Mouse (Mus musculus) limb, embryonic 12.5 days (tissue): ENCODE measurements around the gene Plrg1. TPM values are rescaled to one million over a fixed set of nuclear protein-coding genes. Genes with fewer than 3 reads are reported as not detected.

Experiments used
- ATAC-seq: fragments of 200-750 bp; cut with Nextera tagmentation; 2 replicates; pipeline ENCODE4 v1.8.0; 2017; ENCODE audit warnings: low read depth, moderate TSS enrichment; ENCODE audit not compliant: insufficient number of reproducible peaks, insufficient read depth, low FRiP score, low TSS enrichment
- H3K27ac ChIP-seq: fragments of 300-500 bp; sonication (generic); 2 replicates; pipeline ENCODE4 v1.5.1; 2016; ENCODE audit warnings: mild to moderate bottlenecking, moderate library complexity
- H3K27me3 ChIP-seq: fragments of 300-500 bp; sonication (generic); 2 replicates; pipeline ENCODE4 v1.6.1; 2016; ENCODE audit warnings: mild to moderate bottlenecking, moderate library complexity
- H3K36me3 ChIP-seq: fragments of 300-500 bp; sonication (generic); 2 replicates; pipeline ENCODE4 v1.6.1; 2016; ENCODE audit warnings: mild to moderate bottlenecking, moderate library complexity
- H3K4me1 ChIP-seq: fragments of 300-500 bp; sonication (generic); replicated peaks from 2 replicates; pipeline ENCODE4 v1.6.1; 2016
- H3K4me2 ChIP-seq: fragments of 300-500 bp; sonication (generic); 2 replicates; pipeline ENCODE4 v1.6.1; 2016; ENCODE audit warnings: mild to moderate bottlenecking, moderate library complexity
- H3K4me3 ChIP-seq: fragments of 300-500 bp; sonication (generic); replicated peaks from 2 replicates; pipeline ENCODE4 v1.5.1; 2016; ENCODE audit warnings: mild to moderate bottlenecking
- H3K9ac ChIP-seq: fragments of 300-500 bp; sonication (generic); replicated peaks from 2 replicates; pipeline ENCODE4 v1.6.1; 2016; ENCODE audit warnings: mild to moderate bottlenecking, moderate library complexity
- H3K9me3 ChIP-seq: fragments of 300-500 bp; sonication (generic); 2 replicates; pipeline ENCODE4 v1.6.1; 2016; ENCODE audit warnings: mild to moderate bottlenecking, moderate library complexity
- WGBS: fragments of 180-500 bp; shearing (Covaris S2); methylation state at CpG from one replicate; pipeline ENCODE4 v1.1.7; 2016; 5-methylcytosine and 5-hydroxymethylcytosine counted together
- polyA plus RNA-seq: library from polyadenylated mRNA; unstranded; fragments of >200 nt; fragmentation: Nextera tagmentation; extraction: Ambion mirVana; gene quantifications from 2 replicates; pipeline ENCODE4 v1.2.1, GENCODE M21; 2016

Gene Plrg1
- polyA plus RNA-seq, 1 experiment from 2014 or later, result 123 TPM

DNA sequence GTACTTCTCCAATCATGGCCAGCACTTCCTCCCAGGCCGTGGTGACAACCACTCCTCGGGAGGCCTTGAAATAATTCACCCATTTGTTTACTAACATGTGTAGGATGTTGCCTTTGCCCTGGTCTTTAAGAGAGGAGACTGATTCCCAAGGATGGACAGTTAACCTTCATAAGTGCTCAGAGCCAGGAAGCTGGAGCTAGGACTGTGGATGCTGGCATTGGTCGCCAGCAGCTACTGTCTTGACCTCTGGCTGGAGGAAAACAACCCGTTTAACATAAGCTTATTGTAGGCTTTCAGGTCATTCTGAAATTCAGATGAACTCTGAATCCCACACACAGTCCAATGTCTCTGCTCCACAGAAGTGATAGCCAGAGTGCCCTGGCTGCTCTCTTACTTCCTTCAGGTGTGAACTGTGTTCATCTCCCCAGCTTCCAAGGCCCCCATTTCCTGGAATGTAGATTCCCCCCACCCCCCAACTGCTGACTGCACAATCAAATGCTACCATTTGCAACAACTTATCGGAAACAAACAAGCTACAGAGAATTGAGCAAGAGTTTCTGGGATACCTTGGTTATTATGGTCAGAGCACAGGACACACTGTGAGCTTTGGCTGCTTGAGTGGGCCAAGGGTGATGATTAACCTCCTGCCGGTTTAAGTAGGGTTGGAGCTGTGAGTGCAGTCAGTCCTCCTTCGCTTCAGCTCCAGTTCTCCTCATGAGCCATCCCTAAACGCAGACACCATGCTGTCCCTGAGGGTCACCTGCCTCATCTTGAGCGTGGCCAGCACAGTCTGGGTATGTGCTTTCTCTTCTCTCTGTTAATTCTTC is 29.6 kb upstream of the Plrg1 start, which contains the start of gene Fga:
Gene Fga (plus strand): TSS at position 602 of the 827 bp plus-strand sequence.
- ATAC-seq, result no peak
- Histone ChIP-seq H3K36me3 (no peaks in the 10 kb centered on the region), H3K27ac (no peak within 1 kb of the TSS), H3K9me3 (no peaks in the 10 kb centered on the region), H3K9ac (no peak within 1 kb of the TSS), H3K4me1 (no peaks in the 10 kb centered on the region), H3K27me3 (no peaks in the 10 kb centered on the region), H3K4me3 (no peak within 1 kb of the TSS), H3K4me2 (no peak within 1 kb of the TSS)
- 81% methylated on average over 9 of the region's 9 CpGs for WGBS

DNA sequence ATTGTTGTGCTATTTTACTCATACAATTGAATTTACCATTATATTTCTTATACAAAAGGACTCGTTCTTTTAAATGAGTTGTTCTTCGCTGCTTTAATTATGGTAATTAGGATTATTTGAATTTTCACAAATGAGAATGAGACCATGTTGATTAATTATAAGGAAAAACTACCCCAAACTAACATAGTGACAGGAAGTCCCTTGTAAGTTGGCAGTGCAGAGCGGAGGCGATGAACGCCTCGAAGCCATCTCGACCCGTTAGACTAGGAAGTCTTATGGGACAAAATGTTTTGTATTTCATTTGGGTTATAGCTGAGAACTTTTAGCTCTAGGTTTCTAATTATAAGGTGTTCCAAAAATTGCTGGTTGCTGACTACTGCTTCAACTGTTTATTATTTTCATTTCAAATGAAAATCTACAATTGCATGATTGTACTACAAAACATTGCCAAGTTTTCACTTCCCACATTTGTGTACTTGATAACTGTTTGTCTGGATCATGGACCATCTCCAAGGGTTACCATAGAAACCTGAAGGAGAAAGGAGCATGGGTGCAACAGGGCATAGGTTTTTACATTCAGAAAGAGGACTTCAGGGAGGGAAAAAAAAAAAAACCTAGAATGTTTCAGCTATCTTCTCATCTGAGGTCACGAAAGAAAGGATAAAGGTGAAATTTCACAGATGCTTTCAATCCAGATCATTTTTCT is 27.6 kb upstream of the Plrg1 start:
- WGBS, result 90% methylated on average over 9 of the region's 9 CpGs
- no peak for ATAC-seq
- H3K4me2 ChIP-seq, result no peak overlapping the region
- no peaks in the 10 kb centered on the region for H3K9me3 ChIP-seq
- H3K4me1 ChIP-seq, result no peaks in the 10 kb centered on the region
- no peak overlapping the region for H3K9ac ChIP-seq
- no peaks in the 10 kb centered on the region for H3K27me3 ChIP-seq
- H3K36me3 ChIP-seq, result no peaks in the 10 kb centered on the region
- H3K27ac ChIP-seq, result no peak overlapping the region
- no peak overlapping the region for H3K4me3 ChIP-seq

DNA sequence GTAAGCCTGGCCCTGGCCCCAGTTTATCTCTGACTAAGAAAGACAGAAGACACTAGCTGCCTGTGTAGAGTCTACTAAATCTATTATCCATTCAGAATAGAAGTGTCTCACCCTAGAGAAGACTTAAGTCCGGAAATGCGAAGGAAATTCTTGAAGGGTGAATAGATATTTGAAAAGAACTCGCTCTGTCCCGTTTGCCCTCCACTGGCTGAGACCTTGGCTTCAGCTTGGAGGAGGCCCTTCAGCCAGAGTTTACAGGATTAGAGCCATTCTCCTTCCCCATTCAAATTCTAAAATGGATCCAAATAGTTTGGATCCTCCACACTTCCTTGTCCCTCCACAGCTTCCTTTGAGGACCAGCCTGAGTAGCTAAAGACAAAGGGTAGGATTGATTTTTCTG is 25.0 kb upstream of the Plrg1 start:
- Histone ChIP-seq H3K4me2 (no peak overlapping the region), H3K27ac (no peak overlapping the region), H3K27me3 (no peaks in the 10 kb centered on the region), H3K4me1 (no peaks in the 10 kb centered on the region), H3K4me3 (no peak overlapping the region), H3K9ac (no peak overlapping the region), H3K36me3 (no peaks in the 10 kb centered on the region), H3K9me3 (no peaks in the 10 kb centered on the region)
- WGBS, result 94% methylated on average over 4 of the region's 4 CpGs
- no peak for ATAC-seq

DNA sequence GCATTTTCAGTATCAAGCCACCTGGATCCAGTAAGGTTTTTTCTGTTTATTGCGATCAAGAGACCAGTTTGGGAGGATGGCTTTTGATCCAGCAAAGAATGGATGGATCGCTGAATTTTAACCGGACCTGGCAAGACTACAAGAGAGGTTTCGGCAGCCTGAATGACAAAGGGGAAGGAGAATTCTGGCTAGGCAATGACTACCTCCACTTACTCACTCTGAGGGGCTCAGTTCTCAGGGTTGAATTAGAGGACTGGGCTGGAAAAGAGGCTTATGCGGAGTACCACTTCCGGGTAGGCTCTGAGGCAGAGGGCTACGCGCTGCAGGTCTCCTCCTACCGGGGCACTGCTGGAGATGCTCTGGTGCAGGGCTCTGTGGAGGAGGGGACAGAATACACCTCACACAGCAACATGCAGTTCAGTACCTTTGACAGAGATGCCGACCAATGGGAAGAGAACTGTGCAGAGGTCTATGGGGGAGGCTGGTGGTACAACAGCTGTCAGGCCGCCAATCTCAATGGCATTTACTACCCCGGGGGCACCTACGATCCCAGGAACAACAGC is 22.5 kb upstream of the Plrg1 start:
- no peaks in the 10 kb centered on the region for H3K9me3 ChIP-seq
- no peak overlapping the region for H3K9ac ChIP-seq
- WGBS, result 50% methylated on average over 13 of the region's 13 CpGs
- no peak overlapping the region for H3K27ac ChIP-seq
- no peaks in the 10 kb centered on the region for H3K27me3 ChIP-seq
- ATAC-seq, result no peak
- no peak overlapping the region for H3K4me3 ChIP-seq
- H3K4me2 ChIP-seq, result peak overlapping the region; percentile 32; the same call in 1 of the 2 replicates
- no peaks in the 10 kb centered on the region for H3K36me3 ChIP-seq
- H3K4me1 ChIP-seq, result no peaks in the 10 kb centered on the region

DNA sequence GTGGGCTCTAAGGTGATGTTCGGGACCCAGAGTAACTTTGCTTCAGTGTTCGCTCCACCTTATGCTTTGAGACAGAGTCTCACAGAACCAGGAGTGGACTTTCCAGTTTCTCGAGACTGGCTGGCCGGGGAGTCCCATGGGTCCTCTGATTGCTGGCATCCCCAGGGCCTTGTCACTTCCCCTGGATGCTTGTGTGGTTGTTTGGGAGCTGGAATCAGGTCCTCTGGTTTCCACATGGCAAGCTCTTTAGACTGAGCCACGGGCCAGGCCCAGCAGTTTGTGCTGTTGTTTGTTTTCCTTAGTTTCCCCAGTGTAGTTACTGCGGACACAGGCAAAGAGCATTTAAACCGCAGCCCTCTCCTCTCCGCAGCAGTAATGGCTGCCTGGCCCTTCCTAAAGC is 21.5 kb upstream of the Plrg1 start:
- Histone ChIP-seq H3K9me3 (no peaks in the 10 kb centered on the region), H3K4me3 (no peak overlapping the region), H3K9ac (no peak overlapping the region), H3K36me3 (no peaks in the 10 kb centered on the region), H3K27me3 (no peaks in the 10 kb centered on the region), H3K4me2 (no peak overlapping the region), H3K27ac (no peak overlapping the region), H3K4me1 (no peaks in the 10 kb centered on the region)
- 79% methylated on average over 8 of the region's 8 CpGs for WGBS
- no peak for ATAC-seq

DNA sequence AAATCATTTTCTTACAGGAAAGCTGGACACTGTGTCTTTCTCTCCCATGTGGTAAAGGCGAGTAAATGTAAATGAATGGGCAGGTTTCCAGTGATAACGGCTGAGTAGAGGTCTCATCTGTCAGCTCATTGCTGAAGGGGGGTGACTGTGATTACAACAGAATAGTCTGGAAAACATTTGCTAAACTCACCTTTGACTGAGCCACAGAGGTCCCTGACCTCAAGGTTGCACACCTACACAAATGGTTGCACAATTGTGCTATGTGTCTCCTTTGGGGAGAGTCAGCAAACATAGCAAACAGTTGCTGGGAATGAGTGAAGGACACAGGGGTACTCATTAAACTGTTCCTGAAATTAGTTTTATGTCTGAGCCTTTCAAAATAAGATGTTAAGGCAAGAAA is 16.5 kb upstream of the Plrg1 start:
- no peaks in the 10 kb centered on the region for H3K27me3 ChIP-seq
- H3K36me3 ChIP-seq, result no peaks in the 10 kb centered on the region
- no peak overlapping the region for H3K4me2 ChIP-seq
- ATAC-seq, result no peak
- 81% methylated on average over 2 of the region's 2 CpGs for WGBS
- H3K4me3 ChIP-seq, result no peak overlapping the region
- H3K9me3 ChIP-seq, result no peaks in the 10 kb centered on the region
- no peak overlapping the region for H3K27ac ChIP-seq
- no peaks in the 10 kb centered on the region for H3K4me1 ChIP-seq
- no peak overlapping the region for H3K9ac ChIP-seq

GRCm38 (mm10) chr3:83039666-83040065 is 15.7 kb upstream of the Plrg1 start:
- 73% methylated on average over 4 of the region's 4 CpGs for WGBS
- no peak overlapping the region for H3K4me2 ChIP-seq
- no peak for ATAC-seq
- no peaks in the 10 kb centered on the region for H3K4me1 ChIP-seq
- no peaks in the 10 kb centered on the region for H3K27me3 ChIP-seq
- H3K36me3 ChIP-seq, result no peaks in the 10 kb centered on the region
- no peak overlapping the region for H3K27ac ChIP-seq
- no peak overlapping the region for H3K4me3 ChIP-seq
- H3K9ac ChIP-seq, result no peak overlapping the region
- H3K9me3 ChIP-seq, result no peaks in the 10 kb centered on the region

- no peaks in the 10 kb centered on the region for H3K9me3 ChIP-seq
- H3K4me3 ChIP-seq, result no peak overlapping the region
- ATAC-seq, result no peak
- H3K27ac ChIP-seq, result no peak overlapping the region
- no peaks in the 10 kb centered on the region for H3K36me3 ChIP-seq
- H3K27me3 ChIP-seq, result no peaks in the 10 kb centered on the region
- 93% methylated on average over 5 of the region's 5 CpGs for whole genome bisulfite sequencing
- H3K4me1 ChIP-seq, result no peaks in the 10 kb centered on the region
- H3K9ac ChIP-seq, result no peak overlapping the region
- H3K4me2 ChIP-seq, result no peak overlapping the region
Observed at GRCm38 (mm10) chr3:83042451-83042850, 12.9 kb upstream of the Plrg1 start.

- 89% methylated on average over 11 of the region's 11 CpGs for WGBS
- no peaks in the 10 kb centered on the region for H3K4me1 ChIP-seq
- H3K9me3 ChIP-seq, result no peaks in the 10 kb centered on the region
- no peak overlapping the region for H3K4me2 ChIP-seq
- no peak overlapping the region; the same call in 1 of the 2 replicates for H3K9ac ChIP-seq
- H3K27me3 ChIP-seq, result no peaks in the 10 kb centered on the region
- ATAC-seq, result no peak
- no peaks in the 10 kb centered on the region for H3K36me3 ChIP-seq
- no peak overlapping the region for H3K4me3 ChIP-seq
- H3K27ac ChIP-seq, result no peak overlapping the region
Observed at GRCm38 (mm10) chr3:83046649-83047048, 8.7 kb upstream of the Plrg1 start.

- no peaks in the 10 kb centered on the region for H3K27me3 ChIP-seq
- no peaks in the 10 kb centered on the region for H3K4me1 ChIP-seq
- H3K4me2 ChIP-seq, result no peak within 1 kb of the TSS
- no peak within 1 kb of the TSS for H3K4me3 ChIP-seq
- 93% methylated on average over 8 of the region's 8 CpGs for WGBS
- no peaks in the 10 kb centered on the region for H3K9me3 ChIP-seq
- H3K36me3 ChIP-seq, result no peaks in the 10 kb centered on the region
- ATAC-seq, result no peak
- H3K27ac ChIP-seq, result no peak within 1 kb of the TSS
- no peak within 1 kb of the TSS for H3K9ac ChIP-seq
Observed at GRCm38 (mm10) chr3:83049680-83050079, 5.6 kb upstream of the Plrg1 start, which contains the start of gene Fgb. TSS of gene Fgb (minus strand) at chr3:83049863.

DNA sequence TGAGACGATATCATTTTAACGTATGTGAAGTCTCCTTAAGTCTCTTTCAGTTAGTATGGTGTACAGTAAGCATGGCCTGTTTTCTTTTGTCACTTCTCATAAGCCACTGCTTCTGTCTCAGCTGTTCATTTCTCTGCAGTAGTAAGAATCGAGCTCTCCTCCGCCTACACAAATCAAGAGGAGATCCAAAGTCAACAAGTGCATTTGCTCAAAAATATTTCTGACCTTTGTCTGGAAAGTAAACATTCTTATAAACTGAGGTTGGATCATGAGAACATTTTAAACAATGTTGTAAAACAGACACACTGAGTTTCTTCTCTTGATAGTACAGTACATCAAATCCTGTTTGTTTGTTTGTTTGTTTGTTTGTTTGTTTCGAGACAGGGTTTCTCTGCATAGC is 4.7 kb upstream of the Plrg1 start:
- Histone ChIP-seq H3K9me3 (no peaks in the 10 kb centered on the region), H3K27me3 (no peaks in the 10 kb centered on the region), H3K4me1 (no peaks in the 10 kb centered on the region), H3K9ac (no peak overlapping the region), H3K4me3 (no peak overlapping the region), H3K4me2 (no peak overlapping the region), H3K36me3 (no peaks in the 10 kb centered on the region), H3K27ac (no peak overlapping the region)
- 84% methylated on average over 5 of the region's 5 CpGs for WGBS
- no peak for ATAC-seq
